Mouse (Mus musculus): ENCODE measurements around the gene Scmh1.

The Scmh1 gene

DNA sequence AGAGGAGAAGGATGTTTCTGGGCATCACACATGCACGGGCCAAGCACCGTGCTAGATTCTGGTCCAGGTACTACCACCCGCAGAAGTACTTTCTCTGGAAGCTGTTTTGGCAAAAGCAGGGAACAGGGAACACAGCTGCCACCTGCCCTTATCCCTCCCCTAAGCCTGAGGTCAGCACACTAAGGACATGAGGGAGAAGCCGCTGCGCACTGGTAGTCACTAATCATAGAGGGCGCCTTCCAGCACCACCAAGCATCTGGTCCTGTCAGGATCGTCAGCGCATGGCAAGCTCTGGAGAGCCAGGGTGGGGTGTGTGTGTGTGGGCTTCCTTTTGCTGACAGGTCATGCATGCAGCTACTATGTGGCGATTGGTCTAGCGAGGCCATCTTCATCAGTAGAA is 133.6 kb downstream of the Scmh1 start:
- intact Hi-C loops (cut with DNase I) = no loop called here

DNA sequence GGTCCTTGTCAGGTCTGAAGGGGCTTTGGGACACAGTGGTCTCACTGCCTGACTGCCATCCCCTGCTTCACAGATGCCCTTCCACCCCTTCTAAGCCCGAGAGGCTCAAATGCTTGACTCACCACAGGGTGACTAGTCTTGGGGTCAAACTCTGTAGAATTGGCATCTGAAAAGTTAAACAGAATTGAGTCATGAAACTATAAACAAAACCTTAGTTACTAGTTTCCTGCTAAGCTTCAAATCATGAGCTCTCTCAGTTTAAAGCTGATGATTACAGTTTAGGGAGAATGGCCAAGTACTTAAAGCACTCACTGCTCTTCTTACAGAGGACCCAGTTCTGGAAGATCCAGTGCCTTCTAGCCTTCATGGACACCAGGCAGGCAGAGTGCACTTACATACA is 139.8 kb downstream of the Scmh1 start:
- intact Hi-C loops (cut with DNase I) = no loop called here

DNA sequence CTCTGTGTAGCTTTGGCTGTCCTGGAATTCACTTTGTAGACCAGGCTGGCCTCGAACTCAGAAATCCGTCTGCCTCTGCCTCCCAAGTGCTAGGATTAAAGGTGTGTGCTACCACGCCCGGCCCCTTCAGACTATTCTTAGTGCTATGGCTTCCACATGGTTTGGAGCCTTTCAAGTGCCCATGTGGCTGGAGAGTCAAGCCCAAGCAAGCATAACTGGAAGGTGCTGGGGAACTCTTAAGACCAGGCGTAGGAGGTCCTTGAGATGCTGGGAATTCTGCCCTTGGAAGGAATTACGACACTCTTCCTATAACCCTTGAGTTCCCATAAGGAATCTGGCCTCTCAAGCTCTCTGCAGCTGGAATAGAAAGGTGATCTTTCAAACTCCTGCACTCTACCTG is 151.5 kb downstream of the Scmh1 start:
- intact Hi-C loops (cut with DNase I) = no loop called here

DNA sequence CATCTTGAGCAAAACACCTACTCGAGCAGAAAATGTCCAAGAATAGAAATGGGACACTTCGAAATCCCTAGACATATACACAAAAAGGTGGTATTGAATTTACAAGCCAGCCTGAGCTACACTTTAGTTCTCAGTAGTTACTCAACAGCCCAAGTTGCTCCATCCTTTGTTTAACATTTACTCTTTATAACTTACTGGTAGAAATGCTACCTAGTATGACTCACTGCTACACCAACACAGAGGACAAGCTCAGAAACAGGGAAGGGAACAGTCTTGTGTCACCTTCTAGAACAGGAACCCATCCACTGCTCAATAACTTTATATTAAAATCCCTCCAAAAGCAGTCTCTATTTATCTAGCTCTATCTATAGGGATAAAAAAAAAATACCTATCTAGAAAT is 160.6 kb downstream of the Scmh1 start:
- intact Hi-C loops (cut with DNase I) = no loop called here

DNA sequence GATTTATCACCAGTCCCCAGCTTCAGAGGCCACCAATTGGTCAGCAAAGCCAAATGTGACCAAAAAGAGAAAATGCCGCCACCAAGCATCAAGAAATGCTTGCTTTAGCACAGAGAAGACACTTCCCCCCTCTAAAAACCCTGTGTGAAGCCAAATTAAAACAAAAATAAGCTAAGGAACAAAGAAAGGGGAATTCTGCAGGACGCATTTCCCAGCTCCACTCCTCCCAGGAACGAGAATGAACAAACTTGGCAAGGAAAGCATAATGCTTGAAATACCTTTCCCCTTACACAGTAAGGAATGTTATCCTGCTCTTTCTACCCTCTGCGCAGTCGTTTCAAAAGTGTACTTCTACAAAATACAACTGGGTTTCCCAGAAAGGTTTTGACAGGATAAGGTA is 162.9 kb downstream of the Scmh1 start:
- intact Hi-C loops (cut with DNase I) = no loop called here

DNA sequence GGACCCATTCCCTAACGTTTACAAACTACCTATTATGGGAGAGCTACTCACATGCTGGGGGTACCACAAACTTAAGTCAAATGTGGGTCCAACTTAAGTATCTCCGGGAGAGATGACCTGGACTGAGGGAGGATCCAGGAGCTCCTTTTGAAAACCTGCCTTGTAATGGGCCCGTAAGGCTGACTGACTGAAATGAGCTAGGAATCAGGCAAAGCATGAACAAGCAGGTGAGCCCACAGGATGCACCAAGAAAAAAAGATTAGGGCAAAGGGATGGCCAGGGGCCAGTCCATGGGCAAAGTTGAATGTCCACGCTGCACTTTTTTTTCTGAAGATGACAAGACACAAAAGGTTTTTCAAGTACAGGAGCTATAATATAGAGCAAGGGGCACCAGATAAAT is 163.9 kb downstream of the Scmh1 start:
- intact Hi-C loops (cut with DNase I) = no loop called here

DNA sequence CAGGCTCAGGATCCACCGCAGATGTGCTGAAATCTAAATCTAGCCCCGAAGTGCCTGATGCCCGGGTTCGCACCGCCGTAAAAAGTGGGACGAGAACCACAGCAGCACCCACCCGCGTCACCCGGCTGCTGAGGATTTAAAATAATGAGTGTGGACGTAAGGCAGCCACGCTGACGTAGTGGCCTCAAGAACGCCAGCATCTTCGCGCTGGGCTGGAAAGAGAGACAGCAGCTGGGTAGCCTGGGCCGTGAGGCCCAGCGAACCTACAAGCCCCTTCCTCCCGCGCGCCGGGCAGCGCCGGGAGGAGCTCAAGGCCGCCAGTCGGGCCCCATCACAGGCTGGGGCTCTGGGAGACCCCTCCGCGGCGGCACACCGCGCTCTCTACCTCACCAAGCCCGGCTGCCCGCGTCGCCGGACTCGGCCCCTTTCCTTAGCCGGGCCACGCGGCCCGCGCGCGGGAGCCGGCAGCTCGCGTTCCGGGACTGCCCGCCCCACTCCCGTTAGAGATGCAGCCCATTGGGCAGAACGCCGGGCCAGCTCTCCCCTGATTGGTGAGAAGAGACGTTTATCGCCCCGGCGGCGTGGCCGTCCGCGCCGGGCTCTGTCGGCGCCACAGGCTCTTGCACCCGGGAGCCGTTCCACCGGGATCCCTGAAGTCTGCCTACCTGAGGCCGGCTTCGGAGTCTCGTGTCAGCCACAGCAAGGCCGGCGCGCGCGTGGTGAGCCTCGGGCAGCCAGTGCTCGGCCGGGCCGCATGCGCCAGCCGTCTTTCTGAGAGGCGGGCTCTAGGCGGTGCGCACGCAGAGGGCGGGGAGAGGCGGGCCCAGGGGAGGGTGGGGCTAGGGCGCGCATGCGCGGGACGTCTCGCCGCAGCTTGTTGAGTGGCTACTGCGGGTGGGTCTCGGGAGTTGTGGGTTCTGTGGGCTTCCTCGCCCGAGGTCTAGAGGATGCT is 164.7 kb downstream of the Scmh1 start, which contains the start of gene Ctps:
TSS of gene Ctps (minus strand) at position 791 of the 952 bp plus-strand sequence.
- intact Hi-C loops (cut with DNase I) = no loop called here

DNA sequence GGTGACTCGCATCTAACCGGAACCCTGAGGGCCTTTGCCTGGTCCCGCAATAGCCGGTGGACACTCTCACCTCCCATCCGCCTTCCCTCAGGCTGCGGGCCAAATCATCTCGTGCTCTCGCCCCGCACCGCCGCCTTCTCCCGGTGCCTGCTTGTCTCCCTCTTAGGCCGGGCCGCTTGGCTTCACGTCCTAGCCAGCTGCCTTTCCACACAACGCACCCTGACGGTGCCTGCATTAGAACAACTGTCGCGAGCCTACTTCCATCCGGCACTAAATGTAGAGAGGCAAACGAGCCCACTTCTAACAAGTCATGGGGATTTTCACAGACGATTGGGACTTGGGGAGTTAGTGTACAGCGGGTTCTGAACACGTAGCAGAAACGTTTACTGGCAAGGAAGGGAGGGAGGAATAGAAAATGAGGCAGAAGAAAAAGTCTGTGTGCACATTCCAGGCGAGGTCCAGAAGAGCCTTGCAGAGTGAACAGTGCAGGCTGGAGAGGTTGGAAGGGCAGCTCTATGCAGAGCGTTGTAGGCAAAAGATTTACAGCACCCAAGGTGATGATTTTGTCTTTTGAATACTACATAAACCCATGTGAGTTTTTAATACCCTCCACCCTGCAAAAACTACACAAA is 165.5 kb downstream of the Scmh1 start:
- intact Hi-C loops (cut with DNase I) = no loop called here

DNA sequence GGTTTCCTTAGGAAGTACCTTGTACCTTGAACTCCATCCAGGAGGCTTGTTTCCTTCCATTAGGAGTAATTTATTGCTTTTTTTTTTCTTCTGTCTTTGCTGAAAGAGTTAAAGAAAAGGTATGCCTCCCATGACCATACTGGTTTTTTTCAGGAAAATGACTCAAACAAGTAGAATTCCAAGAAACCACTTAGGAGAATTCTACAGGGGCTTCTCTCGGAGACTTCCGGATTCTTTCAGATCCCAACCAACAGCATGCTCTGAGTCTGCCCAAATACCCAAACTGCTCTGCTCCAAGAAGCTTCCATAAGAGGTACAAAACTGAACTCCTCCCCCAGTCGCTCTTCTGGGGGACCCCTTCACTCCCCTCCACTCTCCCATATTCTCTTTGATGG is 166.0 kb downstream of the Scmh1 start:
- intact Hi-C loops (cut with DNase I) = no loop called here

DNA sequence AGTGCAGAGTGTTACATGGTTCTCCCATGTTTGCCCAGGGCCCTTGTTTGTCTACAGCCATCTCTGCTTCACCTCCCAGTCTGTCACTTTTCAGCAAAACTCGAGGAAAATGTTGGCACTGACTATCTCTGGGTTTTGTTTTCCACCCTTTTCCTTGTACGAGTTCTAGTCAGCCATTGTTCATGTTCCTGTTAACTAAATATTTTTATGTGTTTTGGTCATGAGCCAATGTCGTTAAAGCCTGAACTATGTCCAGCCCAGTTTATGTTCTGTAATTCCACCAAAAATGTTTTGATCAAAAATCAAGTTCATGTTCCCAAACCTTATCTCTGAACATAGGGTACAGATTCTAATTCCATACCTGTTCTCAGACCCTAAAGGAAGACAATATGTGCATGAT is 166.6 kb downstream of the Scmh1 start:
- intact Hi-C loops (cut with DNase I) = no loop called here
